Mouse (Mus musculus) E14TG2a.4 (cell line): Measurements from ENCODE around the gene Ccr4.
A peak's percentile ranks its signal among the peaks of the same experiment; 100 is the strongest.

Experiments used
- H3K27me3 ChIP-seq: 2 replicates; pipeline ENCODE4 v1.6.1; 2014; ENCODE audit warnings: low read length, control low read depth; ENCODE audit not compliant: insufficient read depth
- H3K36me3 ChIP-seq: 2 replicates; pipeline ENCODE4 v1.6.1; 2014; ENCODE audit warnings: low read length, control low read depth; ENCODE audit not compliant: insufficient read depth
- H3K4me1 ChIP-seq: replicated peaks from 2 replicates; pipeline ENCODE4 v1.6.1; 2014; ENCODE audit warnings: low read depth, low read length, control low read depth
- H3K4me3 ChIP-seq: replicated peaks from 2 replicates; pipeline ENCODE4 v1.5.1; 2014; ENCODE audit warnings: mild to moderate bottlenecking, low read length
- H3K9me3 ChIP-seq: 2 replicates; pipeline ENCODE4 v1.6.1; 2014; ENCODE audit warnings: low read length, control low read depth
- CTCF ChIP-seq: conservative IDR thresholded peaks from 2 replicates; pipeline ENCODE4 v1.5.1; 2014; ENCODE audit warnings: low read length
- NANOG ChIP-seq: IDR thresholded peaks from 2 replicates; pipeline ENCODE4 v1.6.1; 2014; ENCODE audit warnings: borderline replicate concordance, low read length, mixed read lengths
- POU5F1 ChIP-seq: IDR thresholded peaks from 2 replicates; pipeline ENCODE4 v1.6.1; 2014; ENCODE audit warnings: low read length, borderline replicate concordance

Ccr4 gene

GRCm38 (mm10) chr9:114477019-114477418, 27.7 kb downstream of the Ccr4 start:
- Histone ChIP-seq H3K36me3 (peaks cover 31% of the 10 kb centered on the region), H3K4me3 (no peak overlapping the region), H3K27me3 (no peaks in the 10 kb centered on the region), H3K9me3 (no peaks in the 10 kb centered on the region), H3K4me1 (peaks cover 22% of the 10 kb centered on the region)
- TF ChIP-seq NANOG (no peak), POU5F1 (no peak), CTCF (no peak)

GRCm38 (mm10) chr9:114471892-114472291, 32.8 kb downstream of the Ccr4 start:
- Histone ChIP-seq H3K36me3 (peaks cover 55% of the 10 kb centered on the region), H3K4me1 (peaks cover 22% of the 10 kb centered on the region), H3K27me3 (no peaks in the 10 kb centered on the region), H3K4me3 (no peak overlapping the region), H3K9me3 (no peaks in the 10 kb centered on the region)
- TF ChIP-seq POU5F1 (no peak), CTCF (no peak), NANOG (no peak)

DNA sequence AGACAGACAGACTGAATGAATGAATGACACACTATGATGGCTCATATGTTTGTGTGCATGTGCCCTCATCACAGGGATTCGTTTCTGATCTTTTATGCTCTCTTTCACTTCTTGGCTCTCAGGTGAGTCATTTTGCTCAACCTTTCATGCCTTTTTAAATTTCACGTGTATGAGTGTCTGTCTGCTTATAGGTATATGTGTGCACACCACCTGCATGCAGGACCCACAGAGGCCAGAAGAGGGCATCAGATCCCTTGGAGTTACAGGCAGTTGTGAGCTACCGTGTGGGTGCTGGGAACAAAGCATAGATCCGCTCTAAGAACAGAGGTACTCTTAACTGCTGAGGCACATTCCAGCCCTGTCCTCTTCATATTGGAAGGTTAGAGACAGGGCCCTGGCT, 36.0 kb downstream of the Ccr4 start:
- Histone ChIP-seq H3K27me3 (no peaks in the 10 kb centered on the region), H3K36me3 (peaks cover 76% of the 10 kb centered on the region), H3K4me1 (peaks cover 24% of the 10 kb centered on the region), H3K9me3 (no peaks in the 10 kb centered on the region), H3K4me3 (no peak overlapping the region)
- TF ChIP-seq POU5F1 (no peak), CTCF (peak; percentile 57)

DNA sequence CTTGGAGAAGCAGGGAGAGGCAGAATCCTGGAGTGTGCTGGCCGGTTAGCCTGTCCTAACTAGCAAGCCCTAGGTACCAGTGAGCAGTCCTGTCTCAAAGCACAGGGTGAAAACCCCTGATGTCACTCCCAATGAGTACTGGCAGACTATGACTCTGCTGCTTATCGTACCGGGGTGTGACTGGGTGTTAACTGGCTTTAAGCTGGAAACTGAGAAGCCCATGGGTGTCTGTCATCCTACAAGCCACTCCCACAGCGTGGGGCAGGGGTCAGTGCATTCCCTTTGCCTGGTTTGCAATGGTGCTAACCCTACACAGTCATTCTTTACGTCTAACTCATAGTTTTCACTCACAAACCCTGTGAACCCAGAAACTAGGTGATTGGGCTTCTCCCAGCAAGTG, 36.5 kb downstream of the Ccr4 start:
- no peak for TF ChIP-seq POU5F1
- TF ChIP-seq CTCF = no peak
- no peak for TF ChIP-seq NANOG
- peaks cover 20% of the 10 kb centered on the region for H3K4me1 ChIP-seq

GRCm38 (mm10) chr9:114466871-114467270, 37.8 kb downstream of the Ccr4 start:
- Histone ChIP-seq H3K9me3 (no peaks in the 10 kb centered on the region), H3K36me3 (peaks cover 80% of the 10 kb centered on the region), H3K27me3 (no peaks in the 10 kb centered on the region), H3K4me1 (peaks cover 12% of the 10 kb centered on the region), H3K4me3 (no peak overlapping the region)
- TF ChIP-seq CTCF (no peak), NANOG (no peak), POU5F1 (no peak)

More for the DNA sequence above, 36.5 kb downstream of the Ccr4 start:
- Histone ChIP-seq H3K27me3 (no peaks in the 10 kb centered on the region), H3K9me3 (no peaks in the 10 kb centered on the region), H3K4me3 (no peak overlapping the region), H3K36me3 (peaks cover 76% of the 10 kb centered on the region)

GRCm38 (mm10) chr9:114465442-114465841, 39.3 kb downstream of the Ccr4 start:
- peaks cover 18% of the 10 kb centered on the region for H3K4me1 ChIP-seq
- no peak overlapping the region for H3K4me3 ChIP-seq
- H3K9me3 ChIP-seq = no peaks in the 10 kb centered on the region
- peaks cover 85% of the 10 kb centered on the region for H3K36me3 ChIP-seq
- H3K27me3 ChIP-seq = no peaks in the 10 kb centered on the region
- TF ChIP-seq CTCF = no peak
- TF ChIP-seq NANOG = no peak
- TF ChIP-seq POU5F1 = no peak

DNA sequence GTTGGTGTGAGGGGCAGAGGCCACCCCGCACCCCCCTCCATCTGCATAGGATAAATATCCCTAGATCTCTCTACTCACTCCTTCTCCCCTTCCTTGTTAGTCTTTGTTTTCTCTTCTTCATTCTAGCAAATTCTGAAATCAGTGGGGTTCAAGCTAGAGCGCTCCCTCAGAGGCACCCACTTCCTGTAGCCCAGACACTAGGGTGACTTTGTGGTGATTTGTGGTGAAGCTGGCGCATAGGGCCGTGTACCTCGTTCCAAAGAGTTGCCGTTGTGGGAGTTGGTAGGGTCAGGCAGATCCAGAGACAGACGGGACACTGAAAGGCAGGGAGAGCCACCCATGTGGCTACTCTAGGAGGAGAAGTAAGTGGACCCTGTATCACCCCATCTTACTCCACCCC, 42.1 kb downstream of the Ccr4 start:
- Histone ChIP-seq H3K36me3 (peaks cover 72% of the 10 kb centered on the region), H3K27me3 (no peaks in the 10 kb centered on the region), H3K9me3 (no peaks in the 10 kb centered on the region), H3K4me3 (no peak overlapping the region), H3K4me1 (peaks cover 22% of the 10 kb centered on the region)
- TF ChIP-seq POU5F1 (no peak), NANOG (no peak), CTCF (no peak)

- Histone ChIP-seq H3K9me3 (no peaks in the 10 kb centered on the region), H3K27me3 (no peaks in the 10 kb centered on the region), H3K4me3 (no peak overlapping the region), H3K4me1 (peaks cover 10% of the 10 kb centered on the region), H3K36me3 (peaks cover 73% of the 10 kb centered on the region)
- TF ChIP-seq CTCF (no peak), POU5F1 (no peak), NANOG (no peak)
These were observed 46.3 kb downstream of the Ccr4 start for GRCm38 (mm10) chr9:114458436-114458835.

DNA sequence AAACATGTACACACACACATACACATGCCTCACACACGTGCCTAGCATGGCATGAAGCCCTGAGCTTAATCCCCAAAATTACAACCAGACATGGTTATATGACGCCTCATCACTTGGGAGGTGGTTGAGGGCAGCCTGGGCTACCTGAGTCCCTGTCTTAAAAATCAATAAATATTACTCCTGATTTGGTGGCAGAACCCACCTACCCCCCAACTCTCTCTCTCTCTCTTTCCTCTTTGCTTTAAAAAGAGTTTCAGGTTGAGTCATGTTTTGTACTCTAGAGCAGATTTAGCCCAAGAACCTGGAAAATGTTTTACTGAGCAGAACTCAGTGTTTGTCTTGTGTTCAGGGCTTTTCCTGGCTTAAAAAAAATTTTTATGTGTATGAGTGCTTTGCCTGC, 49.3 kb downstream of the Ccr4 start:
- H3K27me3 ChIP-seq = no peaks in the 10 kb centered on the region
- TF ChIP-seq CTCF = no peak
- TF ChIP-seq POU5F1 = no peak
- no peak for TF ChIP-seq NANOG
- H3K4me3 ChIP-seq = no peak overlapping the region
- H3K36me3 ChIP-seq = peaks cover 72% of the 10 kb centered on the region
- H3K9me3 ChIP-seq = no peaks in the 10 kb centered on the region
- peaks cover 8% of the 10 kb centered on the region for H3K4me1 ChIP-seq
